Mouse (Mus musculus) spleen, postnatal 14 days (tissue): ENCODE measurements around the gene Ano9.

Experiments
- DNase-seq, 2 experiments: peaks; one replicate each; pipeline ENCODE4 v3.0.0; 2021 to 2022; ENCODE audit warnings: low spot score in 2 of 2

Ano9 gene

GRCm38 (mm10) chr7:141099911-141100691 lies 17.5 kb downstream of the Ano9 start, which contains the start of gene Sigirr:
Gene Sigirr (minus strand): TSS chr7:141100572.
- DNase-seq = peak; percentile 32 to 48

- no peak for DNase-seq
These were observed 20.4 kb downstream of the Ano9 start for GRCm38 (mm10) chr7:141097177-141097576.

GRCm38 (mm10) chr7:141096649-141097056 lies 21.0 kb downstream of the Ano9 start:
- peak; percentile 64 to 72 for DNase-seq

GRCm38 (mm10) chr7:141096021-141096420 lies 21.6 kb downstream of the Ano9 start:
- no peak for DNase-seq

- no peak for DNase-seq
These were observed 23.0 kb downstream of the Ano9 start for GRCm38 (mm10) chr7:141094487-141095205.

GRCm38 (mm10) chr7:141093950-141094349 lies 23.7 kb downstream of the Ano9 start:
- no peak for DNase-seq

- DNase-seq = peak; percentile 83 to 86
These were observed 25.4 kb downstream of the Ano9 start for GRCm38 (mm10) chr7:141092051-141092735.

GRCm38 (mm10) chr7:141090228-141090627 lies 27.4 kb downstream of the Ano9 start:
- no peak for DNase-seq

GRCm38 (mm10) chr7:141088473-141088872 lies 29.1 kb downstream of the Ano9 start:
- DNase-seq = no peak

- no peak for DNase-seq
These were observed 29.7 kb downstream of the Ano9 start for GRCm38 (mm10) chr7:141087894-141088293.

GRCm38 (mm10) chr7:141079481-141080449 lies 37.8 kb downstream of the Ano9 start:
- no peak for DNase-seq

GRCm38 (mm10) chr7:141078876-141079275 lies 38.7 kb downstream of the Ano9 start:
- DNase-seq = no peak

GRCm38 (mm10) chr7:141077841-141078240 lies 39.8 kb downstream of the Ano9 start, which contains the start of gene Pkp3:
Gene Pkp3 (plus strand): TSS chr7:141078218.
- no peak for DNase-seq

- no peak for DNase-seq
These were observed 43.8 kb downstream of the Ano9 start for GRCm38 (mm10) chr7:141073782-141074181.

- DNase-seq = no peak
These were observed 45.4 kb downstream of the Ano9 start for GRCm38 (mm10) chr7:141072017-141072745.

- peak in 1 of 2 experiments; percentile 57 for DNase-seq
These were observed 47.3 kb downstream of the Ano9 start for GRCm38 (mm10) chr7:141070058-141070862.

- no peak for DNase-seq
These were observed 49.3 kb downstream of the Ano9 start for GRCm38 (mm10) chr7:141068351-141068750.

- DNase-seq = no peak
These were observed 53.0 kb downstream of the Ano9 start for GRCm38 (mm10) chr7:141064576-141064975.

GRCm38 (mm10) chr7:141064175-141064574 lies 53.4 kb downstream of the Ano9 start:
- no peak for DNase-seq

- DNase-seq = no peak
These were observed 54.3 kb downstream of the Ano9 start for GRCm38 (mm10) chr7:141063353-141063752.
